Mouse (Mus musculus) lung, postnatal 0 days (tissue): ENCODE results near the gene Nedd9.

Source experiments
- CTCF ChIP-seq: IDR thresholded peaks from 2 replicates; pipeline ENCODE4 v1.5.1; 2016; ENCODE audit warnings: antibody characterized with exemption, mild to moderate bottlenecking
- EP300 ChIP-seq: IDR thresholded peaks from 2 replicates; pipeline ENCODE4 v1.6.1; 2016; ENCODE audit warnings: antibody characterized with exemption, mild to moderate bottlenecking, control low read depth

GRCm38 (mm10) chr13:41444230-41444629 is 42.9 kb downstream of the Nedd9 start:
- TF ChIP-seq CTCF (no peak), EP300 (no peak)
